Mouse (Mus musculus) liver, postnatal 0 days (tissue): Measurements from ENCODE around the gene Hdac1. TPM values are rescaled to one million over a fixed set of nuclear protein-coding genes. Genes with fewer than 3 reads are reported as not detected.

Experiments
- ATAC-seq: fragments of 200-750 bp; cut with Nextera tagmentation; 2 replicates; pipeline ENCODE4 v1.8.0; 2017; ENCODE audit warnings: mild to moderate bottlenecking, moderate library complexity
- DNase-seq: peaks from one replicate; pipeline ENCODE4 v3.0.0-alpha.2; 2016
- H3K27ac ChIP-seq: fragments of 300-500 bp; sonication (generic); 2 replicates; pipeline ENCODE4 v1.5.1; 2014; ENCODE audit warnings: antibody characterized with exemption, moderate library complexity, mild to moderate bottlenecking, low read depth
- H3K27me3 ChIP-seq: fragments of 300-500 bp; sonication (generic); 2 replicates; pipeline ENCODE4 v1.6.1; 2014; ENCODE audit warnings: low read length, control low read depth, mixed read lengths; ENCODE audit not compliant: insufficient read depth
- H3K36me3 ChIP-seq: fragments of 300-500 bp; sonication (generic); replicated peaks from 2 replicates; pipeline ENCODE4 v1.6.1; 2014; ENCODE audit warnings: mild to moderate bottlenecking, control low read depth, low read length, moderate library complexity, mixed read lengths; ENCODE audit not compliant: insufficient read depth
- H3K4me1 ChIP-seq: fragments of 300-500 bp; sonication (generic); 2 replicates; pipeline ENCODE4 v1.6.1; 2014; ENCODE audit warnings: antibody characterized with exemption, mild to moderate bottlenecking, control low read depth; ENCODE audit not compliant: insufficient read depth
- H3K4me2 ChIP-seq: fragments of 300-500 bp; sonication (generic); 2 replicates; pipeline ENCODE4 v1.6.1; 2014; ENCODE audit warnings: low read depth, mild to moderate bottlenecking, low read length, moderate library complexity, mixed read lengths
- H3K4me3 ChIP-seq: fragments of 300-500 bp; sonication (generic); 2 replicates; pipeline ENCODE4 v1.5.1; 2014; ENCODE audit warnings: low read depth, low read length
- H3K9ac ChIP-seq: fragments of 300-500 bp; sonication (generic); replicated peaks from 2 replicates; pipeline ENCODE4 v1.6.1; 2014; ENCODE audit warnings: mild to moderate bottlenecking, moderate library complexity
- H3K9me3 ChIP-seq: fragments of 300-500 bp; sonication (generic); 2 replicates; pipeline ENCODE4 v1.6.1; 2016; ENCODE audit warnings: mild to moderate bottlenecking, control low read depth, low read length, mixed read lengths
- CTCF ChIP-seq: sonication (generic); IDR thresholded peaks from 2 replicates; pipeline ENCODE4 v1.5.1; 2016; ENCODE audit warnings: antibody characterized with exemption, low read depth
- EP300 ChIP-seq: IDR thresholded peaks from 2 replicates; pipeline ENCODE4 v1.6.1; 2016; ENCODE audit warnings: antibody characterized with exemption, low read depth, mild to moderate bottlenecking
- WGBS: fragments of 180-500 bp; shearing (Covaris S2); extraction: QIAGEN DNeasy Blood & Tissue Kit; methylation state at CpG from one replicate; pipeline ENCODE4 v1.1.7; 2014; ENCODE audit not compliant: insufficient replicate concordance; 5-methylcytosine and 5-hydroxymethylcytosine counted together
- polyA plus RNA-seq: library from polyadenylated mRNA; unstranded; fragments of >200 nt; fragmentation: Nextera tagmentation; extraction: Ambion mirVana; gene quantifications from 2 replicates; pipeline ENCODE4 v1.2.1, GENCODE M21; 2015

The Hdac1 gene
- polyA plus RNA-seq, 1 experiment from 2014 or later: 59.0 TPM

DNA sequence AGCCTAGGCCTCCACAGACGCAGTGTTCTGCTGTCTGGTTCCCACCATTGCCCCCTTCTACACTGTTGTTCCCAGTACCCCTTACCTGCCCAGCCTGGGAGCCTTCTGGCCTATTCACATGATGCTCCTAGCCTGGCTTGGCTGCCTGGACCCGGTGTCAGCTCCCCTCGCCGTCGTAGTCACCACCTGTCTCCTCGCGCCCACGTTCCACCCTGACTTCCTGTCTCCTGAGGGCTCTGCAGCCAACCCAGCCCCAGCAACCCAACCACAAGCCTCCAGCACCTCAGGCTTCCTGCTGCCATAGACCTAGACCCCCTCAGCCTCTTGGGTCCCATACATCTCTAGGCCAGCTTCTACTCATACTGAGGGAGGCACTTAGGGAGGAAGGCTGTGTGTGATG lies 30.9 kb upstream of the Hdac1 start, which contains the start of gene Lck:
Gene Lck (minus strand): TSS at position 212 of the 400 bp plus-strand sequence.
- Histone ChIP-seq H3K4me3 (no peak within 1 kb of the TSS), H3K4me2 (no peak within 1 kb of the TSS), H3K27me3 (no peaks in the 10 kb centered on the region), H3K27ac (peak within 1 kb of the TSS; percentile 51; the same call in 1 of the 2 replicates), H3K9ac (no peak within 1 kb of the TSS), H3K9me3 (no peaks in the 10 kb centered on the region), H3K4me1 (peaks cover 3% of the 10 kb centered on the region; the same call in 1 of the 2 replicates), H3K36me3 (no peaks in the 10 kb centered on the region)
- WGBS: 57% methylated on average over 8 of the region's 8 CpGs
- no peak for DNase-seq
- TF ChIP-seq EP300 (no peak), CTCF (no peak)
- no peak for ATAC-seq

GRCm38 (mm10) chr4:129573093-129573370 lies 30.5 kb upstream of the Hdac1 start:
- WGBS: 93% methylated on average over 4 of the region's 4 CpGs
- H3K36me3 ChIP-seq: no peaks in the 10 kb centered on the region
- H3K4me1 ChIP-seq: peaks cover 3% of the 10 kb centered on the region; the same call in 1 of the 2 replicates
- H3K27ac ChIP-seq: peak overlapping the region; percentile 51; the same call in 1 of the 2 replicates
- H3K4me2 ChIP-seq: no peak overlapping the region
- H3K4me3 ChIP-seq: no peak overlapping the region
- no peak overlapping the region for H3K9ac ChIP-seq
- TF ChIP-seq CTCF (no peak), EP300 (no peak)
- ATAC-seq (no peak), DNase-seq (no peak)
- H3K9me3 ChIP-seq: no peaks in the 10 kb centered on the region
- H3K27me3 ChIP-seq: no peaks in the 10 kb centered on the region

GRCm38 (mm10) chr4:129572236-129573092 lies 30.0 kb upstream of the Hdac1 start:
- DNase-seq: no peak
- peak; percentile 52; the same call in 1 of the 2 replicates for TF ChIP-seq EP300
- no peak for TF ChIP-seq CTCF
- no peak overlapping the region for H3K4me3 ChIP-seq
- H3K27me3 ChIP-seq: no peaks in the 10 kb centered on the region
- no peaks in the 10 kb centered on the region for H3K36me3 ChIP-seq
- no peak overlapping the region for H3K9ac ChIP-seq
- H3K4me2 ChIP-seq: no peak overlapping the region
- no peaks in the 10 kb centered on the region for H3K9me3 ChIP-seq
- 73% methylated on average over 13 of the region's 13 CpGs for WGBS
- peak overlapping the region; percentile 51; the same call in 1 of the 2 replicates for H3K27ac ChIP-seq
- H3K4me1 ChIP-seq: peaks cover 3% of the 10 kb centered on the region; the same call in 1 of the 2 replicates
- ATAC-seq: peak; percentile 66

GRCm38 (mm10) chr4:129571551-129572084 lies 29.1 kb upstream of the Hdac1 start:
- Histone ChIP-seq H3K27me3 (no peaks in the 10 kb centered on the region), H3K4me2 (no peak overlapping the region), H3K9me3 (no peaks in the 10 kb centered on the region), H3K9ac (no peak overlapping the region), H3K4me1 (peaks cover 3% of the 10 kb centered on the region; the same call in 1 of the 2 replicates), H3K27ac (peak overlapping the region; percentile 34; the same call in 1 of the 2 replicates), H3K36me3 (no peaks in the 10 kb centered on the region), H3K4me3 (no peak overlapping the region)
- WGBS: 66% methylated on average over 8 of the region's 8 CpGs
- DNase-seq (no peak), ATAC-seq (no peak)
- TF ChIP-seq CTCF (no peak), EP300 (no peak)

GRCm38 (mm10) chr4:129570028-129570427 lies 27.5 kb upstream of the Hdac1 start:
- ATAC-seq (no peak), DNase-seq (no peak)
- Histone ChIP-seq H3K36me3 (no peaks in the 10 kb centered on the region), H3K4me2 (no peak overlapping the region), H3K27me3 (no peaks in the 10 kb centered on the region), H3K9me3 (no peaks in the 10 kb centered on the region), H3K9ac (no peak overlapping the region), H3K4me1 (peaks cover 1% of the 10 kb centered on the region; the same call in 1 of the 2 replicates), H3K27ac (no peak overlapping the region), H3K4me3 (no peak overlapping the region)
- 77% methylated on average over 6 of the region's 6 CpGs for WGBS
- no peak for TF ChIP-seq EP300
- TF ChIP-seq CTCF: no peak

DNA sequence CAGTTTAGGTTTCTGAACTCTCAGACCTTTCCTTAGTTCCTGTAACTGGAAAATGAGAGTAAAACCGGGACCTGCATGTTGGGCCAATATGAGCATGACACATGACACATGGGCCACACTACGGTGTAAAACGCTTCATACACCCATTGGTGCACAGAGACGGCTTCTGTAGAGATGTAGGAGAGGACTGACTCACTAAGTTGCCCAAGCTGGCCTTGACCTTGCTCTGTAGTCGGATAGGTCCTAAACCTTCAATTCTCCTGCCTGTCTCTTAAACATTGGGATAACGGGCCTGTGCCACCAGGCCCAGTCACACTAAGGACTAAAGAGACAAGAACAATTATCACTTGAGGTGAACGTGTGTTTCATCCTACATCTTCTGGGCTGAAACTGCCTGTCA lies 25.9 kb upstream of the Hdac1 start:
- DNase-seq: no peak
- no peak overlapping the region for H3K4me2 ChIP-seq
- ATAC-seq: no peak
- no peaks in the 10 kb centered on the region for H3K9me3 ChIP-seq
- H3K27ac ChIP-seq: no peak overlapping the region
- H3K9ac ChIP-seq: no peak overlapping the region
- H3K4me1 ChIP-seq: peaks cover 4% of the 10 kb centered on the region; the same call in 1 of the 2 replicates
- 82% methylated on average over 7 of the region's 7 CpGs for WGBS
- no peaks in the 10 kb centered on the region for H3K36me3 ChIP-seq
- no peak for TF ChIP-seq CTCF
- TF ChIP-seq EP300: no peak
- H3K27me3 ChIP-seq: no peaks in the 10 kb centered on the region
- no peak overlapping the region for H3K4me3 ChIP-seq
